Mouse (Mus musculus) forebrain, embryonic 14.5 days (tissue): ENCODE data around the gene Kir3dl2. TPM values are rescaled to one million over a fixed set of nuclear protein-coding genes. Genes with fewer than 3 reads are reported as not detected.
"Not testable (repeated sequence)": the region's sequence is repeated elsewhere in the genome, so short reads cannot be mapped to it uniquely, and the experiment has no call there.

Experiments used
- ATAC-seq: fragments of 200-750 bp; cut with Nextera tagmentation; 2 replicates; pipeline ENCODE4 v1.8.0; 2017; ENCODE audit warnings: mild to moderate bottlenecking, moderate library complexity
- DNase-seq: peaks from one replicate; pipeline ENCODE4 v3.0.0-alpha.2; 2015; ENCODE audit warnings: low spot score
- H3K27ac ChIP-seq: fragments of 300-500 bp; sonication (generic); 2 replicates; pipeline ENCODE4 v1.5.1; 2014; ENCODE audit warnings: low read depth, mild to moderate bottlenecking, control low read depth, low read length, moderate library complexity
- H3K27me3 ChIP-seq: fragments of 300-500 bp; sonication (generic); replicated peaks from 2 replicates; pipeline ENCODE4 v1.6.1; 2014; ENCODE audit warnings: low read length, control low read depth, mixed read lengths; ENCODE audit not compliant: control insufficient read depth, insufficient read depth
- H3K36me3 ChIP-seq: fragments of 300-500 bp; sonication (generic); 2 replicates; pipeline ENCODE4 v1.6.1; 2014; ENCODE audit warnings: low read length, control low read depth; ENCODE audit not compliant: control insufficient read depth, insufficient read depth
- H3K4me1 ChIP-seq: fragments of 300-500 bp; sonication (generic); 2 replicates; pipeline ENCODE4 v1.6.1; 2014; ENCODE audit warnings: antibody characterized with exemption, low read length, control low read depth; ENCODE audit not compliant: control insufficient read depth, insufficient read depth
- H3K4me2 ChIP-seq: fragments of 300-500 bp; sonication (generic); 2 replicates; pipeline ENCODE4 v1.6.1; 2014; ENCODE audit warnings: mild to moderate bottlenecking, control low read depth, low read length
- H3K4me3 ChIP-seq: fragments of 300-500 bp; sonication (generic); 2 replicates; pipeline ENCODE4 v1.5.1; 2014; ENCODE audit warnings: low read depth, low read length, control low read depth
- H3K9ac ChIP-seq: fragments of 300-500 bp; sonication (generic); 2 replicates; pipeline ENCODE4 v1.6.1; 2014; ENCODE audit warnings: mild to moderate bottlenecking, low read length, control low read depth, moderate library complexity
- H3K9me3 ChIP-seq: fragments of 300-500 bp; sonication (generic); replicated peaks from 2 replicates; pipeline ENCODE4 v1.6.1; 2016; ENCODE audit warnings: low read length, control low read depth, mixed read lengths; ENCODE audit not compliant: control insufficient read depth
- WGBS: fragments of 180-500 bp; shearing (Covaris S2); extraction: QIAGEN DNeasy Blood & Tissue Kit; methylation state at CpG from one replicate; pipeline ENCODE4 v1.1.7; 2014; 5-methylcytosine and 5-hydroxymethylcytosine counted together
- polyA plus RNA-seq: library from polyadenylated mRNA; unstranded; fragments of >200 nt; fragmentation: Nextera tagmentation; extraction: Ambion mirVana; gene quantifications from 2 replicates; pipeline ENCODE4 v1.2.1, GENCODE M21; 2014

Gene Kir3dl2
- 0.20 and 0.37 TPM in 2 replicates for polyA plus RNA-seq

DNA sequence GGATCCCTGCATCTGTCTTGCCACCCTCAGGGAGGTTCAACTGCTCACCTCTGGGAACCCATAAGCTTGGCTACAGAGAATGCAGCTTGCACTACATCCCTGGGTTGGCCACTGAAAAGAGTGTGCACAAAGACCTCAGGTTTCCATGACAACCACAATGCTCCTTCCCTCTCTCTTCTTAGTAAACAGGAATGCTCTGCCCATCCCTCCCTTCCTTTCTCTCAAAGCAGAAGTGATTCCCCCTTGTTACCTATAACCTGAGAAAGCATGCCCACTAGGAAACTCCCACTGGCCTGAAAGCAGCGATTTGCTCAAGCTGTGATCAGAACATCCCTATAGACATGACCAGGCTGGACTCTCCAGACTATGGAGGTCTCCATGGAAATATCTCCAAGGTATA is at the start of gene Kir3dl2:
TSS of gene Kir3dl2 (minus strand) at position 101 of the 400 bp plus-strand sequence.
- H3K9ac ChIP-seq, H3K4me3 ChIP-seq, H3K9me3 ChIP-seq, H3K4me2 ChIP-seq, DNase-seq, H3K27ac ChIP-seq, ATAC-seq, H3K4me1 ChIP-seq, H3K27me3 ChIP-seq, H3K36me3 ChIP-seq: not testable (repeated sequence)
- WGBS = 85% methylated on average over 1 of the region's 1 CpGs

DNA sequence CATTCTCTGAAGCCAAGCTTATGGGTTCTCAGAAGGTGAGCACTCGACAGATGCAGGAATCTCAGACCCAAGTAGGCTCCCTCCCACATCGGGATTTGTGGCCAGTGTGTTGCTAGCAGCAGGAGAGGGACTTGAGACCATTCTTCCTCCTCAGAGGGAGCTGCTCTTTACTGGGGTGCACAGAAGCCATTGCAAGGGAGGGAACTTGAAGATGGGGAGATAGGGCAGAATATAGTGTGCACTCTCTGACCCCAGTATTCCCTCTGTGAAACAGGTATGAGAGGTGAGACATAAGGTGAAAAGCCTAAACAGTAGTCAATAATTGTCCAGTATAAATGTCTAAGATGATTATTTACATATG is 47.0 kb upstream of the Kir3dl2 start:
- Histone ChIP-seq H3K36me3 (no peaks in the 10 kb centered on the region), H3K4me3 (peak overlapping the region; percentile 28), H3K4me1 (no peaks in the 10 kb centered on the region), H3K27ac (peak overlapping the region; percentile 52), H3K27me3 (no peaks in the 10 kb centered on the region), H3K9me3 (no peaks in the 10 kb centered on the region), H3K9ac (peak overlapping the region; percentile 50; the same call in 1 of the 2 replicates), H3K4me2 (peak overlapping the region; percentile 42)
- WGBS = 37% methylated on average over 2 of the region's 2 CpGs
- ATAC-seq (peak; percentile 72), DNase-seq (no peak)

- Histone ChIP-seq H3K4me3 (peak within 1 kb of the TSS; percentile 28), H3K9me3 (no peaks in the 10 kb centered on the region), H3K9ac (peak within 1 kb of the TSS; percentile 50; the same call in 1 of the 2 replicates), H3K27me3 (no peaks in the 10 kb centered on the region), H3K4me1 (no peaks in the 10 kb centered on the region), H3K4me2 (peak within 1 kb of the TSS; percentile 42), H3K36me3 (no peaks in the 10 kb centered on the region), H3K27ac (peak within 1 kb of the TSS; percentile 52)
- 43% methylated on average over 12 of the region's 12 CpGs for WGBS
- DNase-seq (peak; percentile 89), ATAC-seq (peak; percentile 97)
Observed at GRCm38 (mm10) chrX:136590199-136590896, 46.5 kb upstream of the Kir3dl2 start, which contains the start of gene Tceal3. Tceal3 (plus strand) TSS chrX:136590842.

GRCm38 (mm10) chrX:136584617-136585016 is 40.8 kb upstream of the Kir3dl2 start:
- no peak for DNase-seq
- WGBS = 88% methylated on average over 1 of the region's 1 CpGs
- H3K27me3 ChIP-seq = no peaks in the 10 kb centered on the region
- no peaks in the 10 kb centered on the region for H3K4me1 ChIP-seq
- no peak overlapping the region for H3K27ac ChIP-seq
- no peak overlapping the region for H3K9ac ChIP-seq
- no peaks in the 10 kb centered on the region for H3K9me3 ChIP-seq
- ATAC-seq = no peak
- no peak overlapping the region for H3K4me2 ChIP-seq
- no peaks in the 10 kb centered on the region for H3K36me3 ChIP-seq
- no peak overlapping the region for H3K4me3 ChIP-seq

DNA sequence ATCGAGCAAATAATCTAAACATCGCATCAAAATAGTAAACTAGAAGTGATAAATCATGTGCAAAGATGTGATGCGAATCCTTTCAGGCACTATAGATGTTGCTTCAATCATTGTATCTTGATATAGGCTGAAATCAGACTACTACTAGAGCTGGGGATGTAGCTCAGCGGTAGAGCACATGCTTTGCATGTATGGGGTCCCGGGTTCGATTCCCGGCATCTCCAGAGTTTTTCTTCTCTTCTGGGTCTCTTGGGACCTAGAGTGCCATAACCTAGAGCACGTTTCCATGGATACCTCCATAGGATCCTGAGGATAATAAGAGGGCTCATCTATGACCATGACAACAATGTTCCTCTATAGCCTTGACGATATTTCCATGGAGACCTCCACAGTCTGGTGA is 25.2 kb upstream of the Kir3dl2 start:
- DNase-seq, H3K4me1 ChIP-seq, H3K4me3 ChIP-seq, ATAC-seq, H3K4me2 ChIP-seq, H3K36me3 ChIP-seq, H3K9ac ChIP-seq, H3K27me3 ChIP-seq, H3K27ac ChIP-seq, H3K9me3 ChIP-seq: not testable (repeated sequence)
- WGBS = 94% methylated on average over 9 of the region's 9 CpGs

DNA sequence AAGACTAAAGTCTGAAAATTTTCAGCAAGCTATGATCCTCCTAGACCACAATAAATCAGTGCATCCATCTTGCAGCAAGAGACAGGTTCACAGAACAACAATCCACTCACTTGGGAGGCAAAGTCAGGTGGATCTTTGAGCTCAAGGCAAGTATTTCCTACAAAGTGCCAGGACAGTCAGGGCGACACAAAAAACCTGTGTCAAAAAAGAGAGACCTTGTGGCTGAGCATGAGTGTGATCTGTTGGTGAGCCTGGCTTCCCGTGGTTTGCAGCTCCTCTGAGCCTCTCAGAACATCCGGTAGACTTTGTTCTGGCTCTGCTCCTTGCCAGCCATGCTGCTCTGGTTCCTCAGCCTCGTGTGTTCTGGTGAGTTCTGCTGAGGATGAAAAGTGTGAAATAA is 26.2 kb downstream of the Kir3dl2 start, which contains the start of gene Kir3dl1:
TSS of gene Kir3dl1 (plus strand) at position 301 of the 400 bp plus-strand sequence.
- not testable (repeated sequence) for DNase-seq, H3K4me3 ChIP-seq, H3K36me3 ChIP-seq, H3K27ac ChIP-seq, H3K4me1 ChIP-seq, ATAC-seq, H3K9me3 ChIP-seq, H3K4me2 ChIP-seq, H3K27me3 ChIP-seq, H3K9ac ChIP-seq
- WGBS = 66% methylated on average over 4 of the region's 4 CpGs

Other genes with a start within 250 kb of the Kir3dl2 start
- gene Kir3dl1, start 26.1 kb downstream of the Kir3dl2 start, polyA plus RNA-seq = not detected in 2 replicates
- gene Tceal3, start 46.8 kb upstream of the Kir3dl2 start, polyA plus RNA-seq = 29.2 and 31.6 TPM in 2 replicates
- gene Tceal1, start 163.9 kb upstream of the Kir3dl2 start, polyA plus RNA-seq = 23.3 and 24.9 TPM in 2 replicates
- gene Morf4l2, start 199.6 kb upstream of the Kir3dl2 start, polyA plus RNA-seq = 633 and 666 TPM in 2 replicates
- not detected in 2 replicates for gene Glra4, start 236.1 kb upstream of the Kir3dl2 start, polyA plus RNA-seq